Mouse (Mus musculus): ENCODE results near the gene Hectd3. TPM values are rescaled to one million over a fixed set of nuclear protein-coding genes. Genes with fewer than 3 reads are reported as not detected.
A peak's percentile ranks its signal among the peaks of the same experiment; 100 is the strongest.

The Hectd3 gene
- 10 to 100 TPM; 22.8 to 23.2 TPM for total RNA-seq (2021)
- long read RNA-seq, experiment 1, full-length matches to known transcripts: 21 of 26 reads
- long read RNA-seq, experiment 1, partial matches to known transcripts: 1 of 26 reads
- long read RNA-seq, experiment 1, other reads (novel, unspliced or antisense): 4 of 26 reads
- long read RNA-seq, experiment 2, full-length matches to known transcripts: 25 of 41 reads
- long read RNA-seq, experiment 2, partial matches to known transcripts: 5 of 41 reads
- long read RNA-seq, experiment 2, other reads (novel, unspliced or antisense): 11 of 41 reads

DNA sequence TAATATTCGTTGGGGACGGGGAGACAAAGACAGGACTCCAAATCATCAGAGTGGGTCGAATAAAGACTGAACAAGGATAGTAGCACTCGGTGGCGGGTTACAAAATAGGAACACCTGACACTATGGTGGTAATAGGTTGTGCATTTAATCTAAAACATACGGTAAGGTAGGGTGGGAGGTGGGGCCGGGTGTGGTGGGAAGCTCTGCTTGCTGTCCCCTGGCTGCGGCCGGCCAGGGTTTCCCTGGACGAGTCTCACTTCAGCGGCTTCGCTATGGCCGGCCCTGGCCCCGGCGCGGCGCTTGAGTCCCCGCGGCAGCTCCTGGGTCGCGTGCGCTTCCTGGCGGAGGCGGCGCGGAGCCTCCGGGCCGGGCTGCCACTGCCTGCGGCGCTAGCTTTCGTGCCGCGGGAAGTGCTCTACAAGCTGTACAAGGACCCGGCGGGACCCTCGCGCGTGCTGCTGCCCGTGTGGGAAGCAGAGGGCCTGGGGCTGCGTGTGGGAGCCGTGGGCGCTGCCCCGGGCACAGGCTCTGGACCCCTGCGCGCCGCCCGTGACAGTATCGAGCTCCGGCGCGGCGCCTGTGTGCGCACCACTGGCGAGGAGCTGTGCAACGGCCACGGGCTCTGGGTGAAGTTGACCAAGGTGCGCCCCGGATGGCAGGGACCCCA is at the start of gene Hectd3:
Hectd3 (plus strand) TSS at position 187 of the 667 bp plus-strand sequence.
- DNase-seq (ENCODE audit: low spot score in 2 of 2): peak; percentile 35 to 61

DNA sequence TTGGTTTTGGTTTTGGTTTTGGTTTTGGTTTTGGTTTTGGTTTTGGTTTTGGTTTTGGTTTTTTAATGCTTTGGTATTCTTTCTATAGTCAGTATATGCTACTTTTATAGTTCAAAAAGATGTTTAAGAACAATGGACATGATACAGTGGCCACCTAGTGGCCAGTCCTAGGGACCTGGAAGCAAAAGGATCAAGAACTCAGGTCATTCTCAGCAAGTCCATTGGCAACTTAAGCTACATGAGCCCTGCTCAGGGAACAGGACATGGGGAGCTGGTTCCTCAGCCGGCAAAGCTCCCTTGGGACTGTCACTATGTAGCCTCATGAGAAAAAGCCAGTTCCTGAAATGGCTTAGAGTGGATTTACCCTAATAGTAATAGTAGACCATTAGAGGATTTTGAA is 43.5 kb upstream of the Hectd3 start:
- no peak for DNase-seq (ENCODE audit: low spot score in 2 of 2)

DNA sequence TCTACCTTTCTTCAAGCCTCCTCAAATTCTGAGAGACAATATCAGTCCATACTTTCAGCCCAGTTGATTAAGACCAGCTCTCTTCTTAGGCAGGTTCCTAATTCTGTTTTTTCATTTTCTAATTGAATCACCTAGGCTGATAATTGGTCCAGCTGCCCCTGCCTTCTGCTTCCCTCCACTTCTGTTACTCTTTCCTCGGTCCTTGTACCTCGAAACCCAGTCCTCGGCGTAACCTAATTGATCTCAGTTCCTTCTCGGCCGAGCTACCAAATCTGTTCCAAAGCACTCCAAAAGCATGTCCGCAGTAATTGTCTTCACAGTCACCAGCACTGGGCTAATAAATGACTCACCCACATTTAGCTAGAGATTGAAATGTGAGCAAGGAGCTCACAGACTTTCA is 40.2 kb upstream of the Hectd3 start:
- DNase-seq (ENCODE audit: low spot score in 2 of 2): no peak

DNA sequence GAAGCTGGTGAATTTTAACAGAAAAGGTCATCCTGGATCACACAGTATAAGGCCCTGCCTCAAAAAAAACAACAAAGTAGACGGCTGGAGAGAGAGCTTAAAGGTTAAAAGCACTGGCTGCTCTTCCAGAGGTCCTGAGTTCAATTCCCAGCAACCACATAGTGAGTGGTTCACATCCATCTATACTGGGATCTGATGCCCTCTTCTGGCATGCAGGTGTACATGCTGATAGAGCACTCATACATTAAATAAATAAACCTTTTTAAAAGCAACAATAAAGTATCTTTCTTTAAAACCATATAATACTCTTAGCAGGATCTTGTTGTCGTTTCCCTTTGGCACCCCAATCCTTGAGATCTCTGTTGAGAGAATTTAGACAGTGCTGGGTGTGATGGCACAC is 18.6 kb upstream of the Hectd3 start:
- DNase-seq (ENCODE audit: low spot score in 2 of 2): no peak

DNA sequence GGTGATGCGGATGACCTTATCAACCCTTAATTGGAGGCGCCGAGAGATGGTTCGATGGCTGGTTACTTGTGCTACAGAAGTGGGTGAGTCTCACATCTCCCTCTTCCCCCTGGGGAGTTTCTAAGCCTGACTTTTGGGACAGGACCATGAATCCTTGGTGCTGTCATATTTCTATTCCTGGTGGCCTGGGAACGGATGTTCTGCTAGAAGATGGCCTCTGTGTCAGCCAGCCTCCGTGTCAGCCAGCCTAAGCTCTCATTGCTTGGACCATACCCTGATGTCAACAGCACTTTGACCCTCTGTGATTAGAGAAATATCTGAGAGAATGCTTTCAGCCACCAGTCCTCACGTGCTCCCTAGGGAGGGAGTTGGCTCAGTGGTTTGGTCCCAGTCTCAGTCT is 9.4 kb upstream of the Hectd3 start:
- no peak for DNase-seq (ENCODE audit: low spot score in 2 of 2)

DNA sequence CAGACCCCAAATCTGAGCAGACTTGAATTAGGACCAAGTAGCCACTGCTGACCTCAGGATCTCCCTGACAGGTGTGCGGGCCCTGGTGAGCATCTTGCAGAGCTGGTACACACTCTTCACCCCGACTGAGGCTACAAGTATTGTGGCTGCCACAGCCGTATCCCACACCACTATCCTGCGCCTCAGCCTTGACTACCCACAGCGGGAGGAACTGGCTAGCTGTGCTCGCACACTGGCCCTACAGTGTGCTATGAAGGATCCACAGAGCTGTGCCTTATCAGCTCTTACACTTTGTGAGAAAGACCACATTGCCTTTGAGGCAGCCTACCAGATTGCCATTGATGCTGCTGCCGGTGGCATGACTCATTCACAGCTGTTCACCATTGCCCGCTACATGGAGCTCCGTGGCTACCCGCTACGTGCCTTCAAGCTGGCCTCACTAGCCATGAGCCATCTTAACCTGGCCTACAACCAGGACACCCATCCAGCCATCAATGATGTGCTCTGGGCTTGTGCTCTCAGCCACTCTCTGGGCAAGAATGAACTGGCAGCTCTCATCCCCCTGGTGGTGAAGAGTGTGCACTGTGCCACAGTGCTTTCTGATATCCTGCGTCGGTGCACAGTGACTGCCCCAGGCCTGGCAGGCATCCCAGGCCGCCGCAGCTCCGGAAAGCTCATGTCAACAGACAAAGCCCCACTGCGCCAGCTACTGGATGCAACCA is 8.6 kb upstream of the Hectd3 start:
- DNase-seq (ENCODE audit: low spot score in 2 of 2): peak in 1 of 2 experiments; percentile 65

DNA sequence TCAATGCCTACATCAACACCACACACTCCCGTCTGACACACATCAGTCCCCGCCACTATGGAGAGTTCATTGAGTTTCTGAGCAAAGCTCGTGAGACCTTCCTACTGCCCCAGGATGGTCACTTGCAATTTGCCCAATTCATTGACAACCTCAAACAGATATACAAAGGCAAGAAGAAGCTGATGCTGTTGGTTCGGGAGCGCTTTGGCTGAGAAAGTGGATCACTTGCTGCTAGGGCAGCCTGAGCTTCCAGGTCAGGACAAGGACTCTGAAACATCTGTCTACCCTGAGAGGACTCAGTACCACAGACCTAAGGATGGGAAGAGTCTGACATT is 8.0 kb upstream of the Hectd3 start:
- no peak for DNase-seq (ENCODE audit: low spot score in 2 of 2)

DNA sequence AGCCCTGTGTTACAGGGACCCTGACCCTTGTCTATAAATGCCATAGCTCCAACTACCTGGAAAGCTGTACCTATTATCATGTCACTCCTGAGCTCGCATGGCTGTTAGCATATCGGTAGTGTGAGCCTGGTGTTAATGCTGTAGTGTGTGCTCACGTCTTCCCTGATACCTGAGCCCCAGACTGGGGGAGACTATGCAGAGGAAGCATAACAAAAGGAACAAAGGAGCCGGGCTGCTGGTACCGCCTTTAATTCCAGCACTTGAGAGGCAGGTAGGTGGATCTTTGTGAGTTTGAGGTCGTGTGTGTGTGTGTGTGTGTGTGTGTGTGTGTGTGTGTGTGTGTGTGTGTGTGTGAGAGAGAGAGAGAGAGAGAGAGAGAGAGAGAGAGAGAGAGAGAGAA is 5.4 kb upstream of the Hectd3 start:
- no peak for DNase-seq (ENCODE audit: low spot score in 2 of 2)

DNA sequence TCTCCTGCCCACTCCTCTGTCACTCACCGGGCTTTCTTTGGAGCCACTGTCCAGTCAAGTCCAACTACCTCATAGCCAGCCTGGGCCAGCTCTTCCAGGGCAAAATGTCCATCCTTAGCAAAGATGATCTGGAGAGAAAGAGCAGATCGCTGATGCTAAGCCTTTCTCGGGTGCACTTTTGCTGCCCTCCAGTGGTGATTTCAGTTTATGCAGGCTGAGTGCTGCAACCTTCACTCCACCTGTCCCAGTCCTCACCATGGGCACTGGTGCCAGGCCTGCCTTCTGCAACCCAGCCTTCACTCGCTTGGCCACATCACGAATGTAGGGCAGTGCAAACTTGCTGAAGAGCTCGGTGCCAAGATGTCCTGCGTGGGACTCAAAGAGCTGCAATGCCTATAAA is 3.8 kb upstream of the Hectd3 start:
- peak; percentile 45 to 77 for DNase-seq (ENCODE audit: low spot score in 2 of 2)

DNA sequence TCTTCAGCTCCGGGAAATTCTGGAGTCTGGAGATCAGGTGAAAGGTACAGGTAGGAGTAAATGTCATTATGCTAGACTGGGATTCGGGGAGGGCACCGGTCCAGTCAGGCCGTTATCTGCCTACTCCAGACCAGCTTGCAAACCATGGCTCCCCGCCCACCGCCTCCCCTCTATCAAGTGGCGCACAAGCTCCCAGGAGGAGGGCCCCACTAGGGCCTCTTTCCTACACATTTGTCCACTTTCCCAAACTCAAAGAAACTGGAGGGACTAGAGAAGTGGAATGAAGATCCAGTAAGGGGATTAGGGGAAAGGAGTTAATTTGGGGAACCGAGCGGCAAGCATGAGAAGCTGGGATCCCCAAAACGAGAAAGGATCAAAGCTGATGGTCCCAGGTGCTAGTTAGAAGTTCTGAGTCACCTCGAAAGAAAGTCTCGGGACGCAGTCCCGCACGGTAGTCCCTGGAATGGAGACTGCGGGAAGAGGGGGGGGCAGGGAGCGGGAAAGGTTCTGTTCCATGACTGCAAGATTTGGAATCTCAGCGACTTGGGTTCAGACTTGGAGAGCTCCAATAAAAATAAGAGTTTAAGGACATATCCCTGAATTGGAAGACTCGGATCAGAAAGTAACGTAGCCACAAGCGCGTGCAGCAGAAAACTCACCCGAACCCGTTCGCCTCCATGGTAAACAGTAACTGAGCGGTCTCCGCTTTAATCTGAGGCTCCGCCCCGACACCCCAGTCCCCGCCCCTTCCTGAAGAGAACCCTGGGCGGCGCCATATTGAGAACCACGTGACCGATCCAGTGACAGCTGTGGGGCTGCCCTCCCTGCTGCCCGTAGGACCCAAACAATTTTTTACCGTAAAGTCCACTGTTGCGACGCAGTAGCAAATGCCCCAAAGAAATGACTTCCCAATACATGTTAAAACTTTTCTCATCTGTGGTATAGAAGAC is 1.2 kb upstream of the Hectd3 start, which contains the start of gene Urod:
Urod (minus strand) TSS at position 742 of the 950 bp plus-strand sequence.
- DNase-seq (ENCODE audit: low spot score in 2 of 2): peak; percentile 82 to 93

DNA sequence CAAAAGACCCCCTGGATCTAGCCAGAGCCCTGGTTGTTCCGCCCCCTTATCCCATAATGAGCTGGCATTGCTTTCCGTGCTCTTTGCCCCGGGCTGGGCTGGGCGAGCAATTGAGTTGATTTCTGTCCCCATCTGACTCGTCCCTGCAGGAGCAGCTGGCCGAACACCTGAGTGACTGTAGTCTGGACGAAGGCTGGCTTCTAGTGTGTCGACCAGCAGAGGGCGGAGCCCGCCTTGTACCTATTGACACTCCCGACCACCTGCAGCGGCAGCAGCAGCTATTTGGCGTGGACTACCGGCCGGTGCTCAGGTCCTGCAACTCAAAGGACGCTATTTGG is 650 bp downstream of the Hectd3 start:
- no peak for DNase-seq (ENCODE audit: low spot score in 2 of 2)

DNA sequence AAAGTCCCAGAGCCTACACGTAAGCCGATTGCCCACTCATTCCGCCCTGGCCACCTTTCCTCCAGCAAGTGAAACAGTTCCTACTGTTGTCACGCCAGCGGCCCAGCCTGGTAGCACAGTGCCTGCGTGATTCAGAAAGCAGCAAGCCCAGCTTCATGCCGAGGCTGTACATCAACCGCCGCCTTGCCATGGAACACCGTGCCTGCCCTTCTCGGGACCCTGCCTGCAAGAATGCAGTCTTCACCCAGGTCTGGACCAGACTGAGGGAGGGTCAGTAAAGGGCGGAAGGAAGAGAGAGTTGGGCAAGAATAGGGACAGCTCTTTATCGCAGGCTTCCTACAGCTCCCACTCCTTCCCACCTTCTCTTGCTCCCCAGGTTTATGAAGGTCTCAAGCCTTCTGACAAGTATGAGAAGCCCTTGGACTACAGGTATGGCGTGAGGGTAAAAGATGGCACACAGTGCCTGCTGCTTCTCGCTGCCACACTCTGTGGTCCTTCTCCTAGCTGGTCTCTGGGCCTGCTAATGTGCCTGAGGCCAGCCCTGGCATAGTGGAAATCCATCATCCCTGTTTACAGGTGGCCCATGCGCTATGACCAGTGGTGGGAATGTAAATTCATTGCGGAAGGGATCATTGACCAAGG is 4.5 kb downstream of the Hectd3 start:
- no peak for DNase-seq (ENCODE audit: low spot score in 2 of 2)

DNA sequence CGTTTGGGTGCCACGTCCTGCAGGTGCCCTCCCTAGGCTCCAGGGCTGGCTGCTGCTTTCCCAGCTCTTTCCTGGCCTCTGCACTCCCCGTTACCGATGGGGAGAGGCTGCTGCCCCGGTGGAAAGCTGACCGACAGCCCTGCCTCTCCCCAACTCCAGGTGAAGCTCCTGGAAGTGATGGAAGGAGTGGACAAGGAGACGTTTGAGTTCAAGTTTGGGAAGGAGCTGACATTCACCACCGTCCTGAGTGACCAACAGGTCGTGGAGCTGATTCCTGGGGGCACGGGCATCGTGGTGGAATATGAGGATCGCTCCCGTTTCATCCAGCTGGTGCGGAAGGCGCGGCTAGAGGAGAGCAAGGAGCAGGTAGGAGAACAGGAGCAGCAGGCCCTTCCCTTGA is 6.8 kb downstream of the Hectd3 start:
- DNase-seq (ENCODE audit: low spot score in 2 of 2): no peak

DNA sequence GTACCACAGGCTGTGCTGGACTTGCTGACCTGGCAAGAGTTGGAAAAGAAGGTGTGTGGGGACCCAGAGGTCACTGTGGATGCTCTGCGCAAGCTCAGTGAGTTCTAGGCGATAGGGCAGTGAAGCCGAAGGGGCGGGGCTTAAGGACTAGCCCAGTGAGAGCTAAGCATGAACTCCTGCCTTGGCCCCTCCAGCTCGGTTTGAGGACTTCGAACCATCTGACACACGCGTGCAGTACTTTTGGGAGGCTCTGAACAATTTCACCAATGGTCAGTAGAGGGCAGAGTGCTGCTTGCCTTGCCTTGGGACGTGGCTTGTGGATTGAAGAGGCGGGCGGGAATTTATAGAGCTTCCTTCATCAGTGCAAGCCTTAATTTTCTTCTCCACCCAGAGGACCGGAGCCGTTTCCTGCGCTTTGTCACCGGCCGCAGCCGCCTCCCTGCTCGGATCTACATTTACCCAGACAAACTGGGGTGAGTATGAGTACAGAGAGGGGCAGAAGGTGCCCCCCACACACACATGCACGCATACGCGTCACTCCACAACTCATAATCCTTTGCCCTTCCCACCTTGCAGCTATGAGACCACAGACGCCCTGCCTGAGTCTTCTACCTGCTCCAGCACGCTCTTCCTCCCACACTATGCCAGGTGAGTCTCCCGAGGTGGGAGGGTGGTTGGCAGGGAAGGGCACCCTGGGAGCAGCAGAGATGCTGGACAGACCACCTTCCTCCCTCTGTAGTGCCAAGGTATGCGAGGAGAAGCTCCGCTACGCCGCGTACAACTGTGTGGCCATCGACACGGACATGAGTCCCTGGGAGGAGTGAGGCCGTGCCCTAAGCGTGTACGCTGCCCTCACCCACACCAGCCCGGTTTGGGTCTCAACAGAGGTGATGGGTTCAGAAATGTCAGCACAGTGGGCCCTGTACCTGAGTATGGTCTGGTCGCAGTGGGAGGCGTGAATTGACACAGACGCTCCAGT is 7.7 kb downstream of the Hectd3 start:
- DNase-seq (ENCODE audit: low spot score in 2 of 2): peak; percentile 44 to 61

DNA sequence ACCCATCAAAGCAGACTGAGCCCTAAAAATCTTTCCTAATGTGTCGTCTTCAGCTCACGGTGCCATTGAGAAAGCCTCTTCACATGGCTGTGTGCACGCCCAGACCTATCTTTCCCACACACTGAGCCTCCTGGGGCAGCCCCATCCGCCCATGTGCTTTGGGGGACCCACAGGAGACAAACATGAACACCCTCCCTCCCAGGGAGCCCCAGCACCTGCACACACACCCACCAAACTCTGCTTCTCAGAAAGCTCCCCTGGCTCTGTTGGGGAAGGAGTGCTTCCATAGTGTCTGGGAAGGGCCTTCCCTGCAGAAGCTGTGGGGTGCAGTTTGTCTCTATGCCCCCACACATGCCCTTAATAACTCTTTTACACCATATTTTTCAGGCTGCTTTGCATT is 9.5 kb downstream of the Hectd3 start:
- no peak for DNase-seq (ENCODE audit: low spot score in 2 of 2)

DNA sequence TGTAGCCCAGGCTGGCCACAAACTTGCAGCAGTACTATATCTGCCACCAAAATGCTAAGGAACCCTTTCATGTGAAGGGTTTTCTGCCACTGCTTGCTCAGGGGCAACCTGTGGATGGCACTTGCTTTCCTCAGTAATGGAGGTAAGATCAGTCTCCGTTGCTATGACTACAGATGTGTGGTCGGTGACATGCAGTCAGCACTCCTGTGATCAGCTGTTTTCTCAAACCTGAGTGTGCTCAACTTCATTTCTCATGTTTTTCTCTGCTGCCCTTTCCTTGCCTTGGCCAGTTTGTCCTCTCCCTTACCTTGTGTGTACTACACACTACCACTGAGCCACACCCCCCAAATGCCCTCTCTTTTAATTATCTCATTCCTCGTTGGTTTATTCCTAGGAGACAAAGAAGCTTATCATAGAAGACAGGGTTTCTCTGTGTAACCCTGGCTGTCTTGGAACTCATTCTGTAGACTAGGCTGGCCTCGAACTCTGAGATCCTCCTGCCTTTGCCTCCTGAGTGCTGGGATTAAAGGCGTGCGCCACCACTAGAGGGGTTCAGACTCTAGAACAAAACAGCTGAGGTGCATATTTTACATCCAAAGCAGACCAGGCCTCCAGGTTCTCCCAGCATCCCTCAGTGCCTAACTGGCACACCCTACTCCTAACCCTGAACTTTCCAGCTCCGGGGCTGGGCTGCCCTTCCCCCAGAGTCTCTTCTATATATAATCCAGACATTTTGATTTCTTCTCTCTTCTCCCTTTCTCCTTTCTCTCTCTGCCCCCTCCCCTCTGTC is 10.7 kb downstream of the Hectd3 start:
- DNase-seq (ENCODE audit: low spot score in 2 of 2): no peak

DNA sequence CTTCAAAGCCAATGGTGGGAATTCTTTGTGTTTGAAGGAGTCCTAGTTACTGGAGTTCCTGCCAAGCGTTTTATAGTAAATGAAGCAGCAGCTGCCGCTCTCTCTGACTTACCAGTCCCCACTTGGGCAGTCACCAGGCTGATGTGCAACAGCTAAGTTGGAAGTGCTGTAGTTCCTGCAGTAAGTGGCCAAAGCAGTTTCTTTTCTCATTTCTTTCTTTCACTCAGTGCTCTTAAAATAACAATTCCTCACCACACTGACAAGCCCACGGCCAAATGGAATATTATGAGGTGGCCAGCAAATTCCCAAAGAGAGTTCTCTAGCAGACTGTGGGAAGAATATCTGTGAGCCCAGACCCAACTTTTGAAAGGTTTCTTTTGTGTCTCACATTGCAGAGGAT is 11.9 kb downstream of the Hectd3 start:
- DNase-seq (ENCODE audit: low spot score in 2 of 2): no peak

DNA sequence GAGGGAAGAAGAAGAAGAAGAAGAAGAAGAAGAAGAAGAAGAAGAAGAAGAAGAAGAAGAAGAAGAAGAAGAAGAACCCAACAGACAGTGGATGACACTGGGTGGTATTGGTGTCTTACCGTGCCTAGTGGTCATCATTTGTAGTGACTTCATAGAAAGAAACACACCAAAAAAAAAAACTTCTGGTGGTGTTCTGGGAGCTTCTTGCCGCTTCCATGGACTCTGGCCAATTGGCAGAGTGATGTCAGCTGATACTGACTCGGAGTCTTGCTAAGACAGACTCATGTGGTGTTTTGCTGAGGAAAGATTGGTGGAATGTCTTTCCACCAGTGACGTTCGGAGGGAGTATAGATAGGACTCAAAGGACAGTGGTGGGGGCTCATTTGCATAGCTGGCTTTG is 15.1 kb downstream of the Hectd3 start:
- no peak for DNase-seq (ENCODE audit: low spot score in 2 of 2)

DNA sequence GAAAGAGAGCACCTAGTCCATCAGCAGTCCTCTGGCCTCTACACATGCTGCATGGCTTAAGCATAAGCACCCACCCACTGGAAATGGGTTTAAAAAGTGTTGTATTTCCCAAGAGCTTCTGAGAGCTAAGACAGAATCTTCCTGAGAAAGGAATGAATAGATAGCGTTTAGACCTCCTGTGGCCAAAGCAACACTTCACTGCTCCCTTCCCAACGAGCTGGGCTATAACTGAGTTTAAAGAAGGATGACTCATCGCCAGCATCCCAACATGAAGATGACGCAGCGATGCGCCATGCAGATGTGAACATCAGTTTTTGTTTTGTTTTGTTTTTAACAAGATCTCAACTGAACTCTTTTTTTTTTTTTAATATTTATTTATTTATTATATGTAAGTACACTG is 18.5 kb downstream of the Hectd3 start:
- no peak for DNase-seq (ENCODE audit: low spot score in 2 of 2)

Data from gastrocnemius, postnatal 4 days (tissue).